Mouse (Mus musculus): Measurements from ENCODE around the gene Tcf7l2. TPM values are rescaled to one million over a fixed set of nuclear protein-coding genes. Genes with fewer than 3 reads are reported as not detected.

Tcf7l2 gene
- polyA plus RNA-seq, 1 experiment from 2014 or later: 105 TPM

GRCm38 (mm10) chr19:55825951-55826507 lies 84.4 kb downstream of the Tcf7l2 start:
- WGBS: 77% methylated on average over 10 of the region's 10 CpGs

GRCm38 (mm10) chr19:55827613-55828259 lies 86.1 kb downstream of the Tcf7l2 start:
- Histone ChIP-seq H3K4me1 (peaks cover 86% of the 10 kb centered on the region), H3K27ac (peak overlapping the region; percentile 27), H3K27me3 (ENCODE audit: poor library complexity, severe bottlenecking) (no peaks in the 10 kb centered on the region), H3K36me3 (replicated peaks) (peaks cover 25% of the 10 kb centered on the region), H3K4me3 (no peak overlapping the region), H3K9me3 (no peaks in the 10 kb centered on the region)
- 82% methylated on average over 13 of the region's 13 CpGs for WGBS
- DNase-seq (ENCODE audit: extremely low spot score, low spot score): no peak

More at GRCm38 (mm10) chr19:55825951-55826507, 84.4 kb downstream of the Tcf7l2 start:
- no peak for DNase-seq (ENCODE audit: extremely low spot score, low spot score)
- no peaks in the 10 kb centered on the region for H3K9me3 ChIP-seq
- peaks cover 89% of the 10 kb centered on the region for H3K4me1 ChIP-seq
- H3K27ac ChIP-seq: peak overlapping the region; percentile 21; the same call in 1 of the 2 replicates
- H3K36me3 ChIP-seq (replicated peaks): peaks cover 33% of the 10 kb centered on the region
- no peak overlapping the region for H3K4me3 ChIP-seq
- H3K27me3 ChIP-seq (ENCODE audit: poor library complexity, severe bottlenecking): no peaks in the 10 kb centered on the region

DNA sequence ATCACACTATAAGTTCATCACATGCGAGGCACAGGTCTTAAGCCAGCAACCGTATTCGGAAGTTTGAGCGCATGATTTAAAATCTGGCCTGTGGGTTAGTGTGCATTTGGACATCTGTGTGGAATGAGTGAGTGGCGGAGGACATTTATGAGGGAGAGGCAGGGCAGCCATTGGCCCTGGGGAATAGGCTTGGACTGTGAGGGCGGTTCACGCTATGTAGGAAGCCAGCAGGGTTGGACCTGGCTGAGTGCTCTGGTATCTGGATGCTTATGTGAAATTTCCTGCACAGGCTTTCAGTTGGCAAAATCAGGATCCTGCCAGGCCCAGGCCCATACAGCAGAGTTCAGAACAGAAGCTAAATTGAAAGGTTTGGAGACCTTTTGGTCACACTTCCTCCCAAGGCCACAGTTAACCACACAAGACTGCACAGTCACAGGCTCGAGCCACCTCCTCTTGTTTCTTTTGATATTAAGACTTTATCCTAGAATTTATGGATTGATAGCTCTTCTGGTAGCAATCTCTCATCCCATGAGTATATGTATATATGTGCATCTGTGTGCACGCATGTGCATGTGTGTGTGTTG lies 89.4 kb downstream of the Tcf7l2 start:
- Histone ChIP-seq H3K36me3 (replicated peaks) (peaks cover 50% of the 10 kb centered on the region), H3K4me3 (no peak overlapping the region), H3K27ac (no peak overlapping the region), H3K27me3 (ENCODE audit: poor library complexity, severe bottlenecking) (no peaks in the 10 kb centered on the region), H3K4me1 (peaks cover 60% of the 10 kb centered on the region), H3K9me3 (peaks cover 9% of the 10 kb centered on the region; the same call in 1 of the 2 replicates)
- no peak for DNase-seq (ENCODE audit: extremely low spot score, low spot score)
- WGBS: 92% methylated on average over 9 of the region's 9 CpGs

DNA sequence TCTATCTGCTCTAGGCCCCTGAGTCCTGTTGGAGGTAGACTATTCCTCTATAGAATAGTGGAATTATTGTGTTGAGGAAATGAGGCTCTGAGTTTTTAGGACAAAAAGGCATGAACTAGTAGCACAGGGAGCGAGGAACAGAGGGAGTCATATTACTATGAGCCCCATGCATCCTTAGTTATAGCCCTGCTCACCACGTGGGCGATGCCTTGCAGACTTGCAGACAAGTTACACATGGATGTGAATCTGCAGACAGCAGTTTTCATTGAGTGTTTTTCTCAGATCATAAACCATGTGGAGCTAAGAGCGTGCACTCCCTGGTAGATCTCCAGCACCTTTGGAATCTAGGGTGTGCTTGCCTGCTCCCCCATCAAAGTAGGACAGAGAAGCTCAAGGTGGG lies 90.5 kb downstream of the Tcf7l2 start:
- Histone ChIP-seq H3K4me3 (no peak overlapping the region), H3K27ac (no peak overlapping the region), H3K36me3 (replicated peaks) (peaks cover 43% of the 10 kb centered on the region), H3K4me1 (peaks cover 61% of the 10 kb centered on the region), H3K27me3 (ENCODE audit: poor library complexity, severe bottlenecking) (0 out of 2 replicates have a peak, but pooled peaks cover 6% of the 10 kb centered on the region), H3K9me3 (peaks cover 9% of the 10 kb centered on the region; the same call in 1 of the 2 replicates)
- DNase-seq (ENCODE audit: extremely low spot score, low spot score): no peak
- 83% methylated on average over 4 of the region's 4 CpGs for WGBS

GRCm38 (mm10) chr19:55833807-55834385 lies 92.3 kb downstream of the Tcf7l2 start:
- Histone ChIP-seq H3K36me3 (replicated peaks) (peaks cover 43% of the 10 kb centered on the region), H3K4me1 (peaks cover 64% of the 10 kb centered on the region), H3K27me3 (ENCODE audit: poor library complexity, severe bottlenecking) (0 out of 2 replicates have a peak, but pooled peaks cover 6% of the 10 kb centered on the region), H3K27ac (no peak overlapping the region), H3K9me3 (peaks cover 9% of the 10 kb centered on the region; the same call in 1 of the 2 replicates), H3K4me3 (no peak overlapping the region)
- WGBS: 92% methylated on average over 4 of the region's 4 CpGs
- DNase-seq (ENCODE audit: extremely low spot score, low spot score): no peak

DNA sequence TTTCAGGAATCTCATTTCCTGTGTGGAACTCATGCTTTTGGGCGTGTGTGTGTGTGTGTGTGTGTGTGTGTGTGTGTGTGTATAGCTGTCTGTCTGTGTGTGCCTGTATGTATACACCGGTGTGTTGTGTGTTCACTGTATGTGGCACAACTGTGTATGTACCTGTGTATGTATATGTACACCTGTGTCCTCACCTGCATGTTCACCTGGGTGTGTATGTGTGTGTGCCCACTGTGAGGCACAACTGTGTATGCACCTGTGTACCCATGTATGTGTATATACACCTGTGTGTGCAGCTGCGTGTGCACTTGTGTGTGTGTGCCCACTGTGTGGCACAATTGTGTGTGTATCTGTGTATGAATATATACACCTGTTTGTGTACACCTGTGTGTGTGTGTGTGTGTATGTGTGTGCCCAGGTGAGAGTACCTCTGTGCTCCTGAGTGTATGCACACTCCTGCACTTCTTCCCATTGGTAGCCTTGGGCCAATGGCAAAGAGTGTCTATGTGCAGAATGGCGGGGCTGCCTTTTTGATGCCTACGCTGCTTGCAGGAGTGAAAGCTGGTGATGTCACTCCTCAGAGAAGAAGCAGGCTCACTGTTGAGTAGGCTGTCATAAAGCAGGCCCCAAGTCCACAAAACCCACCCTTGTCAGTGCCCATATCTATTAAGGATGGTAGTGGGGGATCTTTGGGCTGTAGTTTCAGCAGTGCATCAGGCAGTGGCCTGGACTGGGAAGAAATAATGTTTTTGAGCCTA lies 95.5 kb downstream of the Tcf7l2 start:
- Histone ChIP-seq H3K4me3 (peak overlapping the region; percentile 30), H3K4me1 (peaks cover 68% of the 10 kb centered on the region)
- 78% methylated on average over 5 of the region's 5 CpGs for WGBS

DNA sequence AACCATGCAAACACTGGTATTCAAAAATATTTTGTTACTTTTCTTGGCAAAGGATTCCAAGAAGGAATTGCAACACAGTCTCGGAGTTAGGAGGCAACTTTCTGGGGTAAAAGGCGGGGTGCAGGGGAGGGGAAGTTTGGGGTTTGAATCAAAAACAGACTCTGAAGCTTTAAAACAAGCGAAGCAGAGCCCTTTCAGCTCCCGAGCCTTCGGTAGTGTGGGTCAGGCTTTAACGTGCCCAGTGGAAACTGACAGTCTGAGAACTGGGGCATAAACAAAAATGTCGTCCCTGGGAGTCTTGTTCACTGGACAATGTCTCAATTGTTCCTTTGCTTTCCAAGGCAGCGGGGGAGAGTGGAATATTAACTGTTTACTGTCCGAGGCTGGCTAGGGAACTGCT lies 96.3 kb downstream of the Tcf7l2 start:
- peak; percentile 52 for DNase-seq (ENCODE audit: extremely low spot score, low spot score)
- Histone ChIP-seq H3K9me3 (peaks cover 9% of the 10 kb centered on the region; the same call in 1 of the 2 replicates), H3K4me1 (peaks cover 68% of the 10 kb centered on the region), H3K27me3 (ENCODE audit: poor library complexity, severe bottlenecking) (peaks cover 27% of the 10 kb centered on the region), H3K4me3 (peak overlapping the region; percentile 30), H3K36me3 (replicated peaks) (peaks cover 26% of the 10 kb centered on the region), H3K27ac (peak overlapping the region; percentile 73)
- 9% methylated on average over 9 of the region's 9 CpGs for WGBS

More for the DNA sequence above, 95.5 kb downstream of the Tcf7l2 start:
- Histone ChIP-seq H3K27me3 (ENCODE audit: poor library complexity, severe bottlenecking) (peaks cover 23% of the 10 kb centered on the region), H3K27ac (peak overlapping the region; percentile 73), H3K36me3 (replicated peaks) (peaks cover 30% of the 10 kb centered on the region), H3K9me3 (peaks cover 9% of the 10 kb centered on the region; the same call in 1 of the 2 replicates)
- DNase-seq (ENCODE audit: extremely low spot score, low spot score): no peak

GRCm38 (mm10) chr19:55838389-55839035 lies 96.9 kb downstream of the Tcf7l2 start:
- Histone ChIP-seq H3K27ac (peak overlapping the region; percentile 73), H3K9me3 (peaks cover 6% of the 10 kb centered on the region; the same call in 1 of the 2 replicates), H3K4me3 (peak overlapping the region; percentile 30; the same call in 1 of the 2 replicates), H3K4me1 (peaks cover 68% of the 10 kb centered on the region), H3K36me3 (replicated peaks) (peaks cover 20% of the 10 kb centered on the region), H3K27me3 (ENCODE audit: poor library complexity, severe bottlenecking) (peaks cover 27% of the 10 kb centered on the region)
- 29% methylated on average over 5 of the region's 5 CpGs for WGBS
- DNase-seq (ENCODE audit: extremely low spot score, low spot score): no peak

- peaks cover 68% of the 10 kb centered on the region for H3K4me1 ChIP-seq
- H3K27me3 ChIP-seq (ENCODE audit: poor library complexity, severe bottlenecking): peaks cover 27% of the 10 kb centered on the region
- DNase-seq (ENCODE audit: extremely low spot score, low spot score): no peak
- WGBS: 71% methylated on average over 10 of the region's 10 CpGs
- peak overlapping the region; percentile 73 for H3K27ac ChIP-seq
- peaks cover under 1% of the 10 kb centered on the region; the same call in 1 of the 2 replicates for H3K9me3 ChIP-seq
- no peak overlapping the region for H3K4me3 ChIP-seq
- peaks cover 14% of the 10 kb centered on the region for H3K36me3 ChIP-seq (replicated peaks)
Measured at GRCm38 (mm10) chr19:55839036-55839555, 97.5 kb downstream of the Tcf7l2 start.

GRCm38 (mm10) chr19:55840499-55841121 lies 99.0 kb downstream of the Tcf7l2 start:
- Histone ChIP-seq H3K4me3 (no peak overlapping the region), H3K27ac (0 out of 2 replicates have a peak overlapping the region, but pooled peaks have one; percentile 73), H3K4me1 (peaks cover 79% of the 10 kb centered on the region), H3K27me3 (ENCODE audit: poor library complexity, severe bottlenecking) (peaks cover 27% of the 10 kb centered on the region), H3K36me3 (replicated peaks) (no peaks in the 10 kb centered on the region), H3K9me3 (no peaks in the 10 kb centered on the region)
- no peak for DNase-seq (ENCODE audit: extremely low spot score, low spot score)
- WGBS: 85% methylated on average over 10 of the region's 10 CpGs

- Histone ChIP-seq H3K36me3 (replicated peaks) (0 out of 2 replicates have a peak, but pooled peaks cover 4% of the 10 kb centered on the region), H3K4me3 (no peak overlapping the region), H3K9me3 (no peaks in the 10 kb centered on the region), H3K27ac (no peak overlapping the region), H3K4me1 (peaks cover 77% of the 10 kb centered on the region), H3K27me3 (ENCODE audit: poor library complexity, severe bottlenecking) (peaks cover 21% of the 10 kb centered on the region)
- 84% methylated on average over 7 of the region's 7 CpGs for WGBS
- no peak for DNase-seq (ENCODE audit: extremely low spot score, low spot score)
Measured at GRCm38 (mm10) chr19:55842046-55842445, 100.4 kb downstream of the Tcf7l2 start.
